Mouse (Mus musculus) embryonic facial prominence, embryonic 13.5 days (tissue): Measurements from ENCODE around the gene Creg1. TPM values are rescaled to one million over a fixed set of nuclear protein-coding genes. Genes with fewer than 3 reads are reported as not detected.

Experiments used
- ATAC-seq: fragments of 200-750 bp; cut with Nextera tagmentation; 2 replicates; pipeline ENCODE4 v1.8.0; 2017; ENCODE audit warnings: low read depth; ENCODE audit not compliant: insufficient number of reproducible peaks, insufficient read depth, low FRiP score, low TSS enrichment
- H3K27ac ChIP-seq: fragments of 300-500 bp; sonication (generic); 2 replicates; pipeline ENCODE4 v1.5.1; 2015; ENCODE audit warnings: moderate library complexity, mild to moderate bottlenecking, inconsistent platforms
- H3K27me3 ChIP-seq: fragments of 300-500 bp; sonication (generic); 2 replicates; pipeline ENCODE4 v1.6.1; 2015; ENCODE audit warnings: mild to moderate bottlenecking, inconsistent platforms
- H3K36me3 ChIP-seq: fragments of 300-500 bp; sonication (generic); 2 replicates; pipeline ENCODE4 v1.6.1; 2015; ENCODE audit warnings: mild to moderate bottlenecking, inconsistent platforms
- H3K4me1 ChIP-seq: fragments of 300-500 bp; sonication (generic); 2 replicates; pipeline ENCODE4 v1.6.1; 2015; ENCODE audit warnings: inconsistent platforms
- H3K4me2 ChIP-seq: fragments of 300-500 bp; sonication (generic); 2 replicates; pipeline ENCODE4 v1.6.1; 2015; ENCODE audit warnings: moderate library complexity, mild to moderate bottlenecking, inconsistent platforms
- H3K4me3 ChIP-seq: fragments of 300-500 bp; sonication (generic); 2 replicates; pipeline ENCODE4 v1.5.1; 2015; ENCODE audit warnings: mild to moderate bottlenecking, inconsistent platforms
- H3K9ac ChIP-seq: fragments of 300-500 bp; sonication (generic); 2 replicates; pipeline ENCODE4 v1.6.1; 2015; ENCODE audit warnings: mild to moderate bottlenecking, inconsistent platforms
- H3K9me3 ChIP-seq: fragments of 300-500 bp; sonication (generic); 2 replicates; pipeline ENCODE4 v1.6.1; 2016; ENCODE audit warnings: inconsistent platforms
- WGBS: fragments of 180-500 bp; shearing (Covaris S2); methylation state at CpG from one replicate; pipeline ENCODE4 v1.1.7; 2015; ENCODE audit warnings: mixed read lengths; 5-methylcytosine and 5-hydroxymethylcytosine counted together
- polyA plus RNA-seq: library from polyadenylated mRNA; unstranded; fragments of >200 nt; fragmentation: Nextera tagmentation; extraction: Ambion mirVana; gene quantifications from 2 replicates; pipeline ENCODE4 v1.2.1, GENCODE M21; 2015

Gene Creg1
- polyA plus RNA-seq, 1 experiment from 2014 or later: 43.8 TPM

DNA sequence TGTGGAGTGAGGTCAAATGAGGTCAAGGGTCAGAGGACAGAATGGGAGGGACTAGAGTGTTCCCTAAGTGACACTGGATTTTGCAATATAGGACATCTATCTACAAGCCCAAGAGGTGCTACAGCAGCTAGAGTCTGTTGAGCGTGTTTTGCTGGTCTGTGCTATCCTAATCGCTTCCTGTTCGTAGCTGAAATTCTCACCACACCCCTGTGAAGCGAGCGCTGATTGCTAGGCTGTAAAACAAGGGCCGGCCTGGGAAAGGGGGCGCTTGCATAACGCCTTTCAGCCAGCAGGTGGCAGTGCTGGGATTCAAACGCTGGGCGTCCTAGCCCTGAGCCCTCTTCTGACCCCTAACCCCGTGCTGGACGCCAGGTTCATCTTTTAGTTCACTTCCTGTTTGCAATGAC lies 7.9 kb downstream of the Creg1 start:
- Histone ChIP-seq H3K4me1 (peaks cover 14% of the 10 kb centered on the region), H3K9ac (no peak overlapping the region), H3K9me3 (no peaks in the 10 kb centered on the region), H3K36me3 (no peaks in the 10 kb centered on the region; the same call in 1 of the 2 replicates), H3K4me3 (no peak overlapping the region), H3K27ac (no peak overlapping the region), H3K4me2 (peak overlapping the region; percentile 46), H3K27me3 (peaks cover 20% of the 10 kb centered on the region)
- 1% methylated on average over 12 of the region's 12 CpGs for WGBS
- peak; percentile 39; the same call in 1 of the 2 replicates for ATAC-seq

DNA sequence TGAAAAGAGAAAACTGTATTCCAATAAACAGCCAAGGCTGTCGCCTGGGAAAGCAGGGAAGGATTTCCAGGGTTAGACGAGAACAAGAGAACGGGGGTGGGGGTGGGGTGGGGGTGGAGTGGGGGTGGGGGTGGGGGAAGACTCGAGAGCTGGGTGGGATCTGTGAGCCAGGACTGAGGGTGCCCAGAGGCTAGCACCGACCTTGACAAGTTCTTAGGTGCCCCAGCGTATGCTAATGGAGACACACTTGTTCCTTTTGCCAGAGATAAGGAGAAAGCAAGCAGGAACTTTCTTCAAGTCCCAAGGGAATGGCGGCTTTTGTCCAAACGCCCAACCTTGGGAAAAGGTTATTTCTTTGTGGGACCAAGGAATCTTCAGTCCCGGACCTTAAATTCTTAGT lies 8.5 kb downstream of the Creg1 start:
- Histone ChIP-seq H3K27ac (no peak overlapping the region), H3K4me3 (no peak overlapping the region), H3K4me1 (peaks cover 14% of the 10 kb centered on the region), H3K27me3 (peaks cover 24% of the 10 kb centered on the region), H3K4me2 (peak overlapping the region; percentile 46), H3K9ac (no peak overlapping the region), H3K36me3 (no peaks in the 10 kb centered on the region; the same call in 1 of the 2 replicates), H3K9me3 (no peaks in the 10 kb centered on the region)
- no peak for ATAC-seq
- 45% methylated on average over 9 of the region's 9 CpGs for WGBS

- Histone ChIP-seq H3K4me1 (peaks cover 21% of the 10 kb centered on the region), H3K9ac (no peak overlapping the region), H3K4me2 (no peak overlapping the region), H3K27ac (no peak overlapping the region), H3K9me3 (no peaks in the 10 kb centered on the region), H3K4me3 (no peak overlapping the region), H3K36me3 (no peaks in the 10 kb centered on the region; the same call in 1 of the 2 replicates), H3K27me3 (peaks cover 40% of the 10 kb centered on the region)
- ATAC-seq: no peak
- WGBS: 42% methylated on average over 19 of the region's 19 CpGs
Measured at GRCm38 (mm10) chr1:165775518-165776294, 12.2 kb downstream of the Creg1 start.

- peak overlapping the region; percentile 65 for H3K4me2 ChIP-seq
- peaks cover 21% of the 10 kb centered on the region for H3K4me1 ChIP-seq
- no peak overlapping the region for H3K27ac ChIP-seq
- ATAC-seq: peak; percentile 62; the same call in 1 of the 2 replicates
- H3K9me3 ChIP-seq: no peaks in the 10 kb centered on the region
- peaks cover 65% of the 10 kb centered on the region for H3K27me3 ChIP-seq
- whole genome bisulfite sequencing: 5% methylated on average over 13 of the region's 13 CpGs
- H3K36me3 ChIP-seq: no peaks in the 10 kb centered on the region
- H3K4me3 ChIP-seq: peak overlapping the region; percentile 38
- H3K9ac ChIP-seq: peak overlapping the region; percentile 33; the same call in 1 of the 2 replicates
Measured at GRCm38 (mm10) chr1:165779954-165780585, 16.5 kb downstream of the Creg1 start.

GRCm38 (mm10) chr1:165780586-165781111 lies 17.1 kb downstream of the Creg1 start:
- Histone ChIP-seq H3K4me2 (peak overlapping the region; percentile 65), H3K4me1 (peaks cover 18% of the 10 kb centered on the region), H3K9me3 (no peaks in the 10 kb centered on the region), H3K4me3 (peak overlapping the region; percentile 38), H3K27me3 (peaks cover 65% of the 10 kb centered on the region), H3K9ac (0 out of 2 replicates have a peak overlapping the region, but pooled peaks have one; percentile 33), H3K27ac (no peak overlapping the region), H3K36me3 (no peaks in the 10 kb centered on the region)
- 3% methylated on average over 20 of the region's 20 CpGs for WGBS
- peak; percentile 18; the same call in 1 of the 2 replicates for ATAC-seq

GRCm38 (mm10) chr1:165781426-165781825 lies 17.9 kb downstream of the Creg1 start:
- no peak for ATAC-seq
- 78% methylated on average over 9 of the region's 9 CpGs for WGBS
- no peak overlapping the region for H3K27ac ChIP-seq
- peaks cover 24% of the 10 kb centered on the region for H3K4me1 ChIP-seq
- no peaks in the 10 kb centered on the region for H3K9me3 ChIP-seq
- H3K4me2 ChIP-seq: no peak overlapping the region
- H3K4me3 ChIP-seq: no peak overlapping the region
- peaks cover 59% of the 10 kb centered on the region for H3K27me3 ChIP-seq
- no peak overlapping the region for H3K9ac ChIP-seq
- H3K36me3 ChIP-seq: no peaks in the 10 kb centered on the region

DNA sequence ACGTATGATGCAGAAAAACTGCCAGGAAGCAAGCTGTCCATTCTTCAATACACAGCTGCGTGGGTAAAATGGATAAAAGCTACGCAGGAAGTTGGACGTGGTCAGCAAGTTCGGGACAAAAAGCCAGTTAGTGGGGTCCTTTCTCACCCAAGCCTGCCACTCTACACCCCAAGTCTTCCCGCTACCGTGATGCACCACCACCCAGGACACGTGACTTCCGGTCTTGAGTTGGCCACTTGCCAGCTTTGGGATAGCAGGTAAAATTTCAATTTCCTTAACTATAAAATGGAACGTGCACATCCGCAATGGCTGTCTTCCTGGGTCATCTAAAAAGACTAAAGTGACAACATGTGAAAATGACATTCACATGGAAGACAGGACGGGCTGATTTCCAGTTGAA lies 18.4 kb downstream of the Creg1 start:
- Histone ChIP-seq H3K4me3 (no peak overlapping the region), H3K4me2 (no peak overlapping the region), H3K27ac (no peak overlapping the region), H3K9me3 (no peaks in the 10 kb centered on the region), H3K4me1 (peaks cover 24% of the 10 kb centered on the region), H3K9ac (no peak overlapping the region), H3K27me3 (peaks cover 55% of the 10 kb centered on the region), H3K36me3 (no peaks in the 10 kb centered on the region)
- ATAC-seq: no peak
- 85% methylated on average over 12 of the region's 12 CpGs for WGBS

GRCm38 (mm10) chr1:165786296-165786695 lies 22.8 kb downstream of the Creg1 start:
- no peaks in the 10 kb centered on the region for H3K36me3 ChIP-seq
- H3K27me3 ChIP-seq: peaks cover 67% of the 10 kb centered on the region
- H3K9me3 ChIP-seq: no peaks in the 10 kb centered on the region
- H3K4me1 ChIP-seq: peaks cover 18% of the 10 kb centered on the region
- WGBS: 17% methylated on average over 11 of the region's 11 CpGs
- H3K4me3 ChIP-seq: no peak overlapping the region
- 0 out of 2 replicates have a peak, but pooled peaks have one; percentile 49 for ATAC-seq
- peak overlapping the region; percentile 16; the same call in 1 of the 2 replicates for H3K27ac ChIP-seq
- peak overlapping the region; percentile 44 for H3K4me2 ChIP-seq
- no peak overlapping the region for H3K9ac ChIP-seq

DNA sequence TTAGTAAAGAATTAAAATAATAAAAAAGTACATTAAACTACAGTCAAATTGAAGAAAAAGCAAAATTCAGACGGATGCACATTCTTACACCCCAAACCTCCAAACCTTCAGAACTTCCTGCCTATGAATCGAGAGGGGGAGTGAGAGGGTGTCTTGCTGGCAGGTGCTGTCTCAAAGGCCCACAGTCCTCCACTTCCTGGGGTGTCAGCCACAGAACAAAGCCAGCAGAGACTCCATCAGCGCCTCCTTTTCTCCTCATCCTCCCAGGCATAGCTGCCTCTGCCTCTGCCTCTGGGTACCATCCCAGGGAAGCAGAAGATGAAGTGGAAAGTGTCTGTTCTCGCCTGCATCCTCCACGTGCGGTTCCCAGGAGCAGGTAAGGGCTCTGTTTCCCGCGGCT lies 25.0 kb downstream of the Creg1 start, which contains the start of gene Cd247:
Gene Cd247, plus strand, starts transcription at position 171 of the 400 bp plus-strand sequence.
- 73% methylated on average over 8 of the region's 8 CpGs for WGBS
- Histone ChIP-seq H3K9ac (no peak within 1 kb of the TSS), H3K4me2 (no peak within 1 kb of the TSS), H3K27ac (no peak within 1 kb of the TSS), H3K9me3 (no peaks in the 10 kb centered on the region), H3K4me1 (peaks cover 11% of the 10 kb centered on the region), H3K4me3 (no peak within 1 kb of the TSS), H3K27me3 (peaks cover 59% of the 10 kb centered on the region), H3K36me3 (no peaks in the 10 kb centered on the region)
- ATAC-seq: no peak

DNA sequence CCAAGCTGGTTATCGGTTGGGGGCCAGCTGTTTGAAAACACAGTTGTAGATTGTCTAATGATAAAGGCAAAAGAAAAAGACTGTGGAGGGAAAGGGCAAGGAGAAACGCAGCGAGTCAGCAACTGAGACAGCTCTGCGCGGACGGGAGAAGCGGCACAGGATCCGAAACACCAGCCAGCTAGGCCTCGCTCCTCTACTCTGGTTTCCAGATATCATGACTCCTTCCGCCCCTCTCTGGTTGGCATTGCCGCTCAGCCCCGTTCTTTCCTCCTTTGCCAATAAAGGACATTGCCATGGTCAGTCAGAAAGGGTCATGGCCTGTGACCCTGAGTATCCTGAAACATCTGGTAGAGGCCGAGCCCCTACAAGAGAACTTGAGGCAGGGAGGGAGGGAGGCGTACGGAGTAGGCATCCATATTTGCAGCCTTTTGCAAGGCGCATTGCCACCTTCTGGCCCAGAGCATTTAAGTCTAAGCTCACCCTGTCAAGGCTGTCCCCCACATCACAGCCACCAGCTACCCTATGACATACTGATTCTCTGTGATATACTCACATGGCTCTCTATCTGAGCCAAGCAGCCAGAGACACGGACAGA lies 25.6 kb downstream of the Creg1 start:
- Histone ChIP-seq H3K27ac (no peak overlapping the region), H3K4me1 (peaks cover 16% of the 10 kb centered on the region), H3K4me2 (no peak overlapping the region), H3K9ac (no peak overlapping the region), H3K4me3 (no peak overlapping the region), H3K36me3 (no peaks in the 10 kb centered on the region), H3K27me3 (peaks cover 60% of the 10 kb centered on the region), H3K9me3 (no peaks in the 10 kb centered on the region)
- ATAC-seq: no peak
- WGBS: 72% methylated on average over 17 of the region's 17 CpGs

DNA sequence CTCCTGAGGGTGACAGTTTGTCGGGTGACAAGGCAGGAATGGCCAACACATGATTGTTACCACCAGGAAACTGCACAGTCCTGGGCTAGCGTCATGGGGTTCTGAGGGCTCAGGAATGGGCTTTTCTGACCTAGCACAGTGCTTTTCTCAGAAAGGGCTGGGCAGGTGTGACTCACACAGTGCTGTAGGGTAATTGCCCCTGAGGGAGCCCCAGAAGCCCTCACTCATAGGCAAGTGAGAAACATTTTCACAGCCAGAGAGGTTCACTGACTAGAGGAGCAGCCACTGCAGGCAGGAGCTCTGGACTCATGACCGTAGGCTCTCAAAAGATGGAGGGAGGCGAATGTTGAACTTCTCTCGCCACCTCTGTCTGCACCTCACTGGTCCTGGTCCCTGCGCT lies 26.4 kb downstream of the Creg1 start:
- no peaks in the 10 kb centered on the region for H3K36me3 ChIP-seq
- no peak overlapping the region for H3K9ac ChIP-seq
- H3K4me2 ChIP-seq: no peak overlapping the region
- no peak overlapping the region for H3K4me3 ChIP-seq
- no peak for ATAC-seq
- H3K4me1 ChIP-seq: peaks cover 21% of the 10 kb centered on the region
- H3K27ac ChIP-seq: no peak overlapping the region
- WGBS: 88% methylated on average over 6 of the region's 6 CpGs
- H3K9me3 ChIP-seq: no peaks in the 10 kb centered on the region
- H3K27me3 ChIP-seq: peaks cover 59% of the 10 kb centered on the region
